Mouse (Mus musculus): ENCODE measurements around the gene Smoc2.

GRCm38 (mm10) chr17:14252456-14252855 is 26.9 kb upstream of the Smoc2 start:
- TF ChIP-seq CTCF (IDR thresholded peaks at IDR 0.05; ENCODE audit: borderline replicate concordance, insufficient read depth, low read length) (no peak), POLR2A (IDR thresholded peaks at IDR 0.05; ENCODE audit: low read depth, low read length) (no peak)
